Mouse (Mus musculus): ENCODE results near the gene Ttc4. TPM values are rescaled to one million over a fixed set of nuclear protein-coding genes. Genes with fewer than 3 reads are reported as not detected.

Gene Ttc4
- total RNA-seq, 2 experiments from 2014 or later = 19.9 to 21.9 TPM

- intact Hi-C loops (cut with DNase I) = loop anchor here (10.0 kb wide), 1 partner anchor 188 kb away; the partner anchor contains the start of gene Acot11
- DNase-seq = no peak
Observed at GRCm38 (mm10) chr4:106617056-106617455, 61.7 kb downstream of the Ttc4 start, which contains the start of gene Lexm. Lexm (minus strand) TSS chr4:106617241.

DNA sequence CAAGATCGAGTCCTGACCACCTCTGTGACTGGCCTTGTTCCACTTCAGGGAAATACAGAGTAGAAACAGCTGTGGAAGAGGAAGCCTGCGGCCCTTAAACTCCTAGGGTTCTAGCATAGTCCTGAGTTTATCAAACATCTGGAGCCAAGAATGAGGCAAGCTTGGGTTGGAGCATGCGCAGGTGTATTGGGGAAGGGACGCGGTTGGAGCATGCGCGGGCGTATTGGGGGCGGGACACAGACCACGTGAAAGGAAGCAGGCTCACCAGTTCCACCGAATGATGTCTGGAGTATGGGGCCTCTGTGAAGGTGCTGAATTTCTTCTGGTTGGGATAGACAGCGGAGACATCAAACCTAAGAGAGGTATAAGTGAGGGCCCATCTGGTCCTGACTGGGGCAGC lies 63.1 kb downstream of the Ttc4 start:
- intact Hi-C loops (cut with DNase I) = loop anchor here (10.0 kb wide), 1 partner anchor 189 kb away; the partner anchor contains the start of gene Acot11
- no peak for DNase-seq

DNA sequence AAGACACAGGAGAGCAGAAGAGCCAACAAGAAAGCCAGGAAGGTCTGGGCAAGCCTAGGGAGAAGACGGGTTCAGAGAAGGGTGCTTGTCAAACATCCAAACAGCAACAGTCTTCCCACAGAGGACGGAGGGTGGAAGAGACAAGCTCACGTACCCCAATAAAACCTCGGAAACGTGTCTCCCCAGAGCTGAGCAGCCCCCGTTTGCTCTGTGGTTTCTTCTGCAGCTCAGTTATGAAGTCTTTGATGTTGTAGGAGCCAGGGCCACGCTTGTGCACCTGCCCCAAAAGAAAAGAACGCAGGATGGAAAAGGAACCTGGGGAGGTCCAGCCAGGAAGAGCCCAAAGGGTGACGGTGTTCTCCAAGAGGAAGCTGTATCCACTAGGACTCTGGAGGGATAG lies 63.9 kb downstream of the Ttc4 start:
- intact Hi-C loops (cut with DNase I) = loop anchor here (1.0 to 10.0 kb wide), 3 partner anchors 93 to 549 kb away; partner anchors contain the start of gene Acot11
- no peak for DNase-seq

DNA sequence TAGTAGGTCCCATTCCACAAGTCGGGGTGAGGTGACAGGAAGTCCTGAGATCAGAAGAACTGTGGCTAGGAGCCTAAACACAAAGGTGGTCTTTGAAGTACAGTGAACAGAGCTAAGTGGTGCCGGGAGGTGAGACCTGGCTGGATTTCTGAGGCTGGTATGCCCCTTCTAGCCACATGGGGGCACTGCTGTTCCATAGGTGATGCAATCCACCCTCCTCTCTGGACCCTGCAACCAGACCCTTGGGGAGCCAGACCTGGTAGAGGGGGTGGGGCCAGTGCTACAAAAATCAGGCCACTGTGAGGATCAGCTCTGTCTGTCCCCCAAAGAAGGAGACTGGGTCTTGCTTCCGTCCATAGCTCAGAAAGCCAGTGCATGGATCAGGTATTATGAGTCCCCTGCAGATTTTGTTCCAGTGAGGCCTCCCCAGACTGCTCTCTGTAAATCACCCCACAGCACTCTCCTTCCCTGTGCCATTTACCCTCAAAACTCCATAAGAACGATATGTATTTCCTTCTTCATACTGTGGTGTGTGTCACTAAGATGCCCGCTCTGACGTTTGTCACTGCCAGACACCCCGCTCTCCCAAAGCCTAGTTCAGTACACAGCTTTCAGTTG lies 64.5 kb downstream of the Ttc4 start:
- DNase-seq = peak; percentile 70 to 80

GRCm38 (mm10) chr4:106613560-106613959 lies 65.2 kb downstream of the Ttc4 start:
- DNase-seq = no peak
- intact Hi-C loops (cut with DNase I) = loop anchor here (10.0 kb wide), 1 partner anchor 191 kb away; the partner anchor contains the start of gene Acot11

More for the DNA sequence above, 64.5 kb downstream of the Ttc4 start:
- intact Hi-C loops (cut with DNase I) = loop anchor here (1.0 to 10.0 kb wide), 3 partner anchors 94 to 550 kb away; partner anchors contain the start of gene Acot11

GRCm38 (mm10) chr4:106613105-106613504 lies 65.6 kb downstream of the Ttc4 start:
- intact Hi-C loops (cut with DNase I) = loop anchor here (10.0 kb wide), 1 partner anchor 192 kb away; the partner anchor contains the start of gene Acot11
- DNase-seq = no peak

Other genes starting within 250 kb of the Ttc4 start
- gene Pcsk9, start 214.6 kb downstream of the Ttc4 start, total RNA-seq (2021) = not detected
- not detected for gene Bsnd, start 186.7 kb downstream of the Ttc4 start, total RNA-seq (2021)
- gene Dhcr24, start 117.9 kb downstream of the Ttc4 start, total RNA-seq (2021) = 1 to 10 TPM; 6.9 to 8.4 TPM
- gene Lexm, start 61.7 kb downstream of the Ttc4 start, total RNA-seq (2021) = not detected
- gene Ttc22, start 56.5 kb downstream of the Ttc4 start, total RNA-seq (2021) = under 1 TPM; 0.17 to 0.35 TPM
- gene Pars2, start 27.9 kb downstream of the Ttc4 start, total RNA-seq (2021) = 1 to 10 TPM; 4.2 to 5.0 TPM
- under 1 TPM; 0.29 to 0.60 TPM for gene Mroh7, start 52.0 kb upstream of the Ttc4 start, total RNA-seq (2021)
- gene Fam151a, start 54.9 kb upstream of the Ttc4 start, total RNA-seq (2021) = under 1 TPM; 0.36 to 0.62 TPM
- 10 to 100 TPM; 12.8 to 26.7 TPM for gene Acot11, start 126.1 kb upstream of the Ttc4 start, total RNA-seq (2021)
- gene Ssbp3, start 231.8 kb upstream of the Ttc4 start, total RNA-seq (2021) = 10 to 100 TPM; 41.6 to 49.9 TPM

Measured in heart, postnatal 10 days (tissue).